Mouse (Mus musculus) intestine, postnatal 0 days (tissue): ENCODE results near the gene Gm3625. TPM values are rescaled to one million over a fixed set of nuclear protein-coding genes. Genes with fewer than 3 reads are reported as not detected.
"Not testable (repeated sequence)": the region's sequence is repeated elsewhere in the genome, so short reads cannot be mapped to it uniquely, and the experiment has no call there.

ENCODE experiments used
- ATAC-seq: fragments of 200-750 bp; cut with Nextera tagmentation; 2 replicates; pipeline ENCODE4 v1.8.0; 2017; ENCODE audit warnings: mild to moderate bottlenecking, moderate TSS enrichment, moderate library complexity
- H3K27ac ChIP-seq: fragments of 300-500 bp; sonication (generic); 2 replicates; pipeline ENCODE4 v1.5.1; 2014; ENCODE audit warnings: mild to moderate bottlenecking, low read depth, low read length, moderate library complexity
- H3K27me3 ChIP-seq: fragments of 300-500 bp; sonication (generic); replicated peaks from 2 replicates; pipeline ENCODE4 v1.6.1; 2014; ENCODE audit warnings: low read length, mixed read lengths; ENCODE audit not compliant: control insufficient read depth, insufficient read depth
- H3K36me3 ChIP-seq: fragments of 300-500 bp; sonication (generic); 2 replicates; pipeline ENCODE4 v1.6.1; 2014; ENCODE audit warnings: mild to moderate bottlenecking, moderate library complexity; ENCODE audit not compliant: control insufficient read depth, insufficient read depth
- H3K4me1 ChIP-seq: fragments of 300-500 bp; sonication (generic); replicated peaks from 2 replicates; pipeline ENCODE4 v1.6.1; 2014; ENCODE audit warnings: antibody characterized with exemption, low read length, mixed read lengths; ENCODE audit not compliant: control insufficient read depth, insufficient read depth
- H3K4me2 ChIP-seq: fragments of 300-500 bp; sonication (generic); replicated peaks from 2 replicates; pipeline ENCODE4 v1.6.1; 2014; ENCODE audit warnings: low read depth, mild to moderate bottlenecking, moderate library complexity
- H3K4me3 ChIP-seq: fragments of 300-500 bp; sonication (generic); 2 replicates; pipeline ENCODE4 v1.5.1; 2014; ENCODE audit warnings: low read depth, low read length
- H3K9ac ChIP-seq: fragments of 300-500 bp; sonication (generic); 2 replicates; pipeline ENCODE4 v1.6.1; 2014; ENCODE audit warnings: mild to moderate bottlenecking, low read depth, low read length
- H3K9me3 ChIP-seq: fragments of 300-500 bp; sonication (generic); 2 replicates; pipeline ENCODE4 v1.6.1; 2016; ENCODE audit warnings: mixed run types; ENCODE audit not compliant: control insufficient read depth
- CTCF ChIP-seq: sonication (generic); IDR thresholded peaks from 2 replicates; pipeline ENCODE4 v1.5.1; 2016; ENCODE audit warnings: low read depth, mild to moderate bottlenecking, control low read depth, antibody characterized with exemption, moderate library complexity
- WGBS: fragments of 180-500 bp; shearing (Covaris S2); extraction: QIAGEN DNeasy Blood & Tissue Kit; methylation state at CpG from one replicate; pipeline ENCODE4 v1.1.7; 2014; 5-methylcytosine and 5-hydroxymethylcytosine counted together
- polyA plus RNA-seq: library from polyadenylated mRNA; unstranded; fragments of >200 nt; fragmentation: Nextera tagmentation; extraction: Ambion mirVana; gene quantifications from 2 replicates; pipeline ENCODE4 v1.2.1, GENCODE M21; 2015

Gm3625 gene
- polyA plus RNA-seq, 1 experiment from 2014 or later, result not detected

GRCm38 (mm10) chr12:4558475-4559279 is 34.0 kb downstream of the Gm3625 start:
- Histone ChIP-seq H3K9ac (no peak overlapping the region), H3K4me3 (no peak overlapping the region), H3K36me3 (no peaks in the 10 kb centered on the region), H3K4me2 (no peak overlapping the region), H3K4me1 (no peaks in the 10 kb centered on the region), H3K9me3 (no peaks in the 10 kb centered on the region), H3K27ac (no peak overlapping the region), H3K27me3 (no peaks in the 10 kb centered on the region)
- no peak for ATAC-seq
- TF ChIP-seq CTCF, result no peak
- WGBS, result 67% methylated on average over 9 of the region's 9 CpGs

- 96% methylated on average over 3 of the region's 3 CpGs for WGBS
- no peaks in the 10 kb centered on the region for H3K9me3 ChIP-seq
- H3K4me2 ChIP-seq, result no peak overlapping the region
- H3K9ac ChIP-seq, result no peak overlapping the region
- H3K4me3 ChIP-seq, result no peak overlapping the region
- no peaks in the 10 kb centered on the region for H3K27me3 ChIP-seq
- H3K4me1 ChIP-seq, result no peaks in the 10 kb centered on the region
- no peak overlapping the region for H3K27ac ChIP-seq
- no peak for TF ChIP-seq CTCF
- no peaks in the 10 kb centered on the region for H3K36me3 ChIP-seq
- ATAC-seq, result no peak
Observed at GRCm38 (mm10) chr12:4558013-4558412, 34.7 kb downstream of the Gm3625 start.

- H3K27me3 ChIP-seq, result no peaks in the 10 kb centered on the region
- ATAC-seq, result no peak
- H3K4me1 ChIP-seq, result no peaks in the 10 kb centered on the region
- WGBS, result 74% methylated on average over 3 of the region's 3 CpGs
- H3K9ac ChIP-seq, result no peak overlapping the region
- H3K36me3 ChIP-seq, result no peaks in the 10 kb centered on the region
- H3K4me3 ChIP-seq, result no peak overlapping the region
- no peak overlapping the region for H3K27ac ChIP-seq
- no peak overlapping the region for H3K4me2 ChIP-seq
- TF ChIP-seq CTCF, result no peak
- H3K9me3 ChIP-seq, result no peaks in the 10 kb centered on the region
Observed at GRCm38 (mm10) chr12:4557436-4557835, 35.3 kb downstream of the Gm3625 start.

GRCm38 (mm10) chr12:4556891-4557290 is 35.8 kb downstream of the Gm3625 start:
- Histone ChIP-seq H3K4me1 (no peaks in the 10 kb centered on the region), H3K9me3 (no peaks in the 10 kb centered on the region), H3K4me3 (no peak overlapping the region), H3K4me2 (no peak overlapping the region), H3K27me3 (no peaks in the 10 kb centered on the region), H3K27ac (no peak overlapping the region), H3K36me3 (no peaks in the 10 kb centered on the region), H3K9ac (no peak overlapping the region)
- WGBS, result 74% methylated on average over 9 of the region's 9 CpGs
- ATAC-seq, result no peak
- no peak for TF ChIP-seq CTCF

- WGBS, result 86% methylated on average over 5 of the region's 6 CpGs
- Histone ChIP-seq H3K27me3 (no peaks in the 10 kb centered on the region), H3K9ac (no peak overlapping the region), H3K36me3 (no peaks in the 10 kb centered on the region), H3K9me3 (no peaks in the 10 kb centered on the region), H3K4me1 (no peaks in the 10 kb centered on the region), H3K4me2 (no peak overlapping the region), H3K4me3 (no peak overlapping the region), H3K27ac (no peak overlapping the region)
- ATAC-seq, result no peak
- no peak for TF ChIP-seq CTCF
Observed at GRCm38 (mm10) chr12:4555451-4555850, 37.3 kb downstream of the Gm3625 start.

- H3K36me3 ChIP-seq, H3K27me3 ChIP-seq, H3K9ac ChIP-seq, H3K4me2 ChIP-seq, H3K27ac ChIP-seq, H3K4me3 ChIP-seq, H3K4me1 ChIP-seq, H3K9me3 ChIP-seq, ATAC-seq: not testable (repeated sequence)
- WGBS, result 70% methylated on average over 3 of the region's 3 CpGs
Observed at GRCm38 (mm10) chr12:4553704-4554103, 39.0 kb downstream of the Gm3625 start.
